Mouse (Mus musculus): ENCODE results near the gene 4933427D14Rik.
A peak's percentile ranks its signal among the peaks of the same experiment; 100 is the strongest.

Gene 4933427D14Rik

DNA sequence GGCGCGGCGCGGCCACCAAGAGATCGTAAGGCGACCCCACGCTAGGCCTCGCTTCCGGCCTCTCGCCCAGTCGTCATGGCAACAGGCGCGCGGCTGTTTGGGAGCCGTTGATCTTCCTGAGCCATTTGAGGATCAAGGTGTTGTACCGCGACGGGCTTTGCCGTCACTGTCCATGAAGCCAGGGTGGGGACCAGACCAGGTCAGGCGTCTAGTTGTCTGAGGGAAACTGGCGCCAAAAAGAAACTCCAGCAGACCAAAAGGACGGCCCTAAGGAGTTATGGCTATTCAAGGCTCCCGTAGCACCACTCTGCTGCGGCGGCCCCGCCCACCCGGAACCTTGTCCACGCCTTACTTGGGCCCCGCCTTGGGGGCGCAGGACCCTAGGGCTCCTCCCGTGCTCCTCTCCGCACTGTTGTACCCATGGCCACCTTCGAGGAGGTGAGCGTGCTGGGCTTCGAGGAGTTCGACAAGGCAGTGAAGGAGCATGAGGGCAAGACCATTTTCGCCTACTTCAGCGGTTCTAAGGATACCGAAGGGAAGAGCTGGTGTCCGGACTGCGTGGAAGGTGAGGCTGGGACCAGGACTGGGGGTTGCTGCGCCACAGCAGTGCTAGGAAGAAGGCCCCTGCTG lies at the start of gene 4933427D14Rik, which contains the start of gene Txndc17:
Gene 4933427D14Rik (minus strand): TSS at position 256 of the 630 bp plus-strand sequence.
Gene Txndc17 (plus strand): TSS at position 344 of the 630 bp plus-strand sequence.
- peak; percentile 93 for DNase-seq (ENCODE audit: low spot score)

GRCm38 (mm10) chr11:72256441-72256840 lies 49.2 kb upstream of the 4933427D14Rik start:
- DNase-seq (ENCODE audit: low spot score), result no peak

GRCm38 (mm10) chr11:72255629-72256028 lies 48.4 kb upstream of the 4933427D14Rik start:
- no peak for DNase-seq (ENCODE audit: low spot score)

- DNase-seq (ENCODE audit: low spot score), result peak; percentile 39
These were observed 38.0 kb upstream of the 4933427D14Rik start for GRCm38 (mm10) chr11:72245196-72245753.

GRCm38 (mm10) chr11:72240062-72240860 lies 33.0 kb upstream of the 4933427D14Rik start:
- DNase-seq (ENCODE audit: low spot score), result no peak

GRCm38 (mm10) chr11:72234013-72234412 lies 26.8 kb upstream of the 4933427D14Rik start:
- no peak for DNase-seq (ENCODE audit: low spot score)

DNA sequence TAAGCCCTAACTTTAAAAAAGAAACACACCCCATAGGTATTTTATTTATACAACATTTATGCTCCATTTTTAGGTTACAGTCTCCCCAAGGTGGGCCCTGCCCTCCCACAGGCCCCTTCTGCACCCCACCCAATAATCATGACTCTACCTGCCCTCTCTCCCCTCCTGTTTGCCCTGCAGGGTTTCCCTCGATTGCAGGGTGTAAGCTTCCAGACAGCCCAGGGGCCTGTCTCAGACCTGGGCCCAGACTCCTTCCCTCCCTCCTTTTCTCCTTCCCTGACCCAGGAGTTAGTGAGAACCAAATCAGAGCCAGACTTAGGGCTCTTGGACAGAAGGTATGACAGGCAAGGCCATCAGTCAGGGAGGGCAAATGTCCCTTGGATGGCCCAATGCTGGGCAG lies 25.7 kb upstream of the 4933427D14Rik start:
- no peak for DNase-seq (ENCODE audit: low spot score)

DNA sequence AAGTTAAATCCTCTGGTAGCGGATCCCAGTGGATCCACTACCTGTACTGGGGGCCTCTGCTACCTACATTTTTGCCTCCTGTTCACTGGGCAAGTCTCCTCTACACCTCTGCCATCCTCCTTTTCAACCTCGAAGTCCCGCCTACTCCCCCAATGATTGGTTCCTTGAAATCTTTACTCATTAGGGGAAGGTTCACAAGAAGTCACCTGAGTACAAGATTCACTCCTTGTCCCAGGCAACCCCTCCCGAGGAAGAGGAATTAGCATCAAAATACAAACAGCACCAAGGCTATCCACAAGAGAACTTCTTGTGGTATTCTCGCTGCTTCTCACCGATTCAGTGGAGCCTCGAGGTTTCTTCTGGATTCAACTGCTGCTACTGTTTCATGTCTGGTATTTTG lies 24.8 kb upstream of the 4933427D14Rik start:
- DNase-seq (ENCODE audit: low spot score), result no peak

DNA sequence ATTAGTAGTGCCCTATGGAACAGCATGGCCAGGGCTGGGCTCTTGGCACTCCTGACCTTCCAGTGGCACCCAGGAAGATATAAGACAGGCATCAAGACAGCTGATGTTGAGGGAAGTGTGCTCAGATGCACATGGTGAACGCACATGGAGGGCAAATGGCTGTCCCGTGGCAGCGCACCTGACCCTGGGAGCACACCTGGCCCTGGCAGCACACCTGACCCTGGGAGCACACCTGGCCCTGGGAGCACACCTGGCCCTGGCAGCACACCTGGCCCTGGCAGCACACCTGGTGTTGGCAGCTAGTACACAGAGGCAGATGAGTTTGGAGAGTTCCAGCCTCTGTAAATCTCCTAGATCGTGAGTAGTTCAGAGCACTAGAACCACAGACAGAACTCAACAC lies 21.3 kb upstream of the 4933427D14Rik start:
- DNase-seq (ENCODE audit: low spot score), result no peak

GRCm38 (mm10) chr11:72226901-72227300 lies 19.6 kb upstream of the 4933427D14Rik start:
- no peak for DNase-seq (ENCODE audit: low spot score)

DNA sequence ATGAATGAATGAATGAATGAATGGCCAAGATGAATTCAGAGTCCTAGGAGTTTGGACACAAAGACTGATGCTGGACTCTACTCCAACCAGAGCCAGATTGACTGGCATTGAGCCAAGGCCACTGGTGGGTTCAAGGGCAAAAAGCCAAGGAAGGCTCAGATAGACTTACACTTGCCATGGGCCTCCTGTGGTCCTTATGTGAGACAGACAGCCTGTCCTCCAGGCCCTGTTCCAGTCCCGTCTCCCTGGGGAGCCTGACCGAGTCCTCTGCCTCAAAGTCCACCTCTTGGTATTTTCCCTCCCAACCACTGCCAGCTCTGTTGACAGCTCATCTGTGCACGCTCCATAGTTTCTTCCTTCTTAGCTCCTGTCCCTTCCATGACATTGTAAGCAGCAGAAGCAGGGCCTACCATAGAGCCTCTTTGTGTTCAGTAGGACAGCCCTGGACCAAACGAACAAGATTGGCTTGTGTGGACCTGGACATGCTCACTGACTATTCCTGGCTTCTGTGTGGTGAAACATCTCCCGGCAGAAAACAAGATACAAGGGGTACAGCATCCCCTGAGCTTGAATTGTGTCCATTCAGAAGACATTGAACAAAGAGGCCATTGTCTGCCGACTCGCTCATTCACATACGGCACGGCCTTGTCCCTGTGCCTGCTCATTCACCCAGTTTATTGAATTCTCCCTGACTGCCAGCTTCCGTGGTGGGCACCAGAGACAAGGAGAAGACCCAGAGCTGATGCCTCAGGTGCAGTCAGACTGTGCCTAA lies 18.9 kb upstream of the 4933427D14Rik start:
- no peak for DNase-seq (ENCODE audit: low spot score)

GRCm38 (mm10) chr11:72224865-72225264 lies 17.6 kb upstream of the 4933427D14Rik start:
- peak; percentile 90 for DNase-seq (ENCODE audit: low spot score)

GRCm38 (mm10) chr11:72223414-72223813 lies 16.2 kb upstream of the 4933427D14Rik start:
- DNase-seq (ENCODE audit: low spot score), result no peak

- DNase-seq (ENCODE audit: low spot score), result peak; percentile 85
These were observed 14.0 kb upstream of the 4933427D14Rik start for GRCm38 (mm10) chr11:72221278-72221677.

DNA sequence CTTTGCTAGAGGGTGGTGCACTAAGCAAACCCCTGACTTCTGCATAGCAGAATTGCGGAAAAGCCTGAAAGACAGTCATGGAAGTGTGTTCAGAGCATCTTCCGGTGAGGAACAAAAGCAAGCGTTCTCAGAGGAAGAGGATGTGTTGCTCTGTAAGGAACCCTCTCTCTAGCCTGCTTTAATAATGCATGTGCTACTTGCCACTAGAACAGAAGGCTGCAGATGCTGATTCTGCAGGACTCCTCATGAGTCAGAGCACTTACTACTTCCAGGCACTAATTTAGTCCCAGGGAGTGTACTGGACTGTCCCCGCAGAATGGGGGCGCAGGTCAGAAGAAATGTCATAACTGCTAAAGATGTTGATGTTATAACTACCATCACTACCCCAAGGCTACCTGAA lies 9.9 kb upstream of the 4933427D14Rik start:
- DNase-seq (ENCODE audit: low spot score), result no peak

DNA sequence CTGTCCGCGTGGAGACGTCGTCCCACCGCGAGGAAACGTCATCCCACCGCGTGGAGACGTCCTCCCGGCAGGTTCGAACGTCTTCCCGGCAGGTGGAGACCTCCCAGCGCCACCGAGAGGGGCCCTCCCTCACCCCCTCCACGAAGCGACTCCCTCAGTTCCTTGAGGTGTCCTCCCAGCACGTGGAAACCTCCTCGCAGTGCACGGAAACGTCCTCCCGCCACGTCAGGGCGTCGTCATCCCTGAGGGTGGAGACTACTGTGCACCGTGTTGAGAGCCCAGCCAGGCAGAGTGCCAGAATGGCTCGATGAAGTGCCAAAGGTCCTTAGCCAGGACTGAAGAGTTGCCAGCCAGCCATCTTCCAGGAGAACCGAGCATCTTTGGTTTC lies 8.1 kb upstream of the 4933427D14Rik start, which contains the start of gene Med31:
Gene Med31 (minus strand): TSS at position 183 of the 388 bp plus-strand sequence.
- peak; percentile 75 for DNase-seq (ENCODE audit: low spot score)

- DNase-seq (ENCODE audit: low spot score), result peak; percentile 98
These were observed 7.5 kb upstream of the 4933427D14Rik start for GRCm38 (mm10) chr11:72214591-72215409.

- DNase-seq (ENCODE audit: low spot score), result no peak
These were observed 647 bp upstream of the 4933427D14Rik start for GRCm38 (mm10) chr11:72207834-72208377.

DNA sequence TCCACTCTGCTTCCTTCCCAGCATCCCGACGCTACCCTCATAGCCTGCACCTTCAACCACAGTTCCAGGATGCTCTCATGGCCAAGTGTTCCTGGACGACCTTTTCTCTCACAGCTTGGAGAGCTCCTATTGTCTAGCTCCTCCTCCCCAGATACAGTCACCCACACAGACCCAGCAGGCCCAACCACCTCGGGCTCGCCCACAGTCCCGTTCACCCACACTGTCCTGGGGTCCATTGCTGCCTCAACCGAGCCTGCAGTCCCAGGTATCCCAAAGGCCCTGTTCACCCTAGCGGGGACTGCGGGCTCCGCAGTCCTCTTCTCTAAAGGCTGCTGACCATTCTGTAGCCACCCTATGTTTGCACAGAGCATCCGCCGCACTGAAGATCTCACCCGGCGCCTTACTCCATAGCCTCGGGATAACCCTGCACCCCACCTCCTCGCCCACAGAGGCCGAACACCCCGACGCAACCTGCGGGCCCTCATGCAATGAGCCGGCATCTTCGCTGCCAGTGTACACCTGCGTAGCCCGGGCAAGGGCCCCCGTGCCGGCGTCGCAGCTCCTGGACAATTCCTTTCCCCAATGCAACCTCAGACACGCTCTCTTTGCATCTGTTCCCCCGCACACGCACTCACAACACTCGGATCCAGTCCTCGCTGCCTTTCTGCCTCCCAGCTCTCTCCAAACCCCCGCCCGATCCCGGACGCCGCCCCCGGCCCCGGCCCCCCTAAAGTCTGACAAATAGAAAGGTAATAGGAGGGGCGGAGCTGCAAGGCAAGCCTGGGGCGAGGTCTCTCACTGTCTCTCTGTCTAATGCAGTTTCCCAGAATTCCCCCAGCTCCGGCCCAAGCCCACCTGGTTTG lies 687 bp downstream of the 4933427D14Rik start, which contains the start of gene Gm43951:
Gene Gm43951 (minus strand): TSS at position 500 of the 863 bp plus-strand sequence.
- peak; percentile 43 for DNase-seq (ENCODE audit: low spot score)

- no peak for DNase-seq (ENCODE audit: low spot score)
These were observed 2.0 kb downstream of the 4933427D14Rik start for GRCm38 (mm10) chr11:72205256-72205655.

All from embryo, embryonic 10 days (tissue).